Mouse (Mus musculus) lung, embryonic 15.5 days (tissue): Measurements from ENCODE around the gene Rnf44. TPM values are rescaled to one million over a fixed set of nuclear protein-coding genes. Genes with fewer than 3 reads are reported as not detected.

Source experiments
- ATAC-seq: fragments of 200-750 bp; cut with Nextera tagmentation; 2 replicates; pipeline ENCODE4 v1.8.0; 2017; ENCODE audit warnings: moderate number of reproducible peaks, borderline replicate concordance; ENCODE audit not compliant: low FRiP score, low TSS enrichment; ENCODE audit errors: extremely low read depth
- H3K27ac ChIP-seq: fragments of 300-500 bp; sonication (generic); 2 replicates; pipeline ENCODE4 v1.5.1; 2015; ENCODE audit warnings: moderate library complexity, mild to moderate bottlenecking, inconsistent platforms
- H3K27me3 ChIP-seq: fragments of 300-500 bp; sonication (generic); 2 replicates; pipeline ENCODE4 v1.6.1; 2015; ENCODE audit warnings: inconsistent platforms
- H3K36me3 ChIP-seq: fragments of 300-500 bp; sonication (generic); 2 replicates; pipeline ENCODE4 v1.6.1; 2015; ENCODE audit warnings: inconsistent platforms
- H3K4me1 ChIP-seq: fragments of 300-500 bp; sonication (generic); 2 replicates; pipeline ENCODE4 v1.6.1; 2015; ENCODE audit warnings: inconsistent platforms
- H3K4me2 ChIP-seq: fragments of 300-500 bp; sonication (generic); 2 replicates; pipeline ENCODE4 v1.6.1; 2015; ENCODE audit warnings: inconsistent platforms, mild to moderate bottlenecking, moderate library complexity
- H3K4me3 ChIP-seq: fragments of 300-500 bp; sonication (generic); 2 replicates; pipeline ENCODE4 v1.5.1; 2015; ENCODE audit warnings: mild to moderate bottlenecking, inconsistent platforms
- H3K9ac ChIP-seq: fragments of 300-500 bp; sonication (generic); 2 replicates; pipeline ENCODE4 v1.6.1; 2015; ENCODE audit warnings: inconsistent platforms
- H3K9me3 ChIP-seq: fragments of 300-500 bp; sonication (generic); 2 replicates; pipeline ENCODE4 v1.6.1; 2016; ENCODE audit warnings: inconsistent platforms
- WGBS: fragments of 180-500 bp; shearing (Covaris S2); methylation state at CpG from one replicate; pipeline ENCODE4 v1.1.7; 2015; 5-methylcytosine and 5-hydroxymethylcytosine counted together
- polyA plus RNA-seq: library from polyadenylated mRNA; unstranded; fragments of >200 nt; fragmentation: Nextera tagmentation; extraction: Ambion mirVana; gene quantifications from 2 replicates; pipeline ENCODE4 v1.2.1, GENCODE M21; 2015

Rnf44 gene
- polyA plus RNA-seq, 1 experiment from 2014 or later: 52.2 TPM

- 71% methylated on average over 3 of the region's 3 CpGs for WGBS
- Histone ChIP-seq H3K4me3 (no peak overlapping the region), H3K9me3 (no peaks in the 10 kb centered on the region), H3K4me1 (peaks cover 29% of the 10 kb centered on the region), H3K9ac (no peak overlapping the region), H3K27me3 (no peaks in the 10 kb centered on the region), H3K36me3 (peaks cover 49% of the 10 kb centered on the region), H3K4me2 (no peak overlapping the region), H3K27ac (no peak overlapping the region)
- ATAC-seq: no peak
Measured at GRCm38 (mm10) chr13:54684140-54684896, 9.4 kb downstream of the Rnf44 start.

- H3K9ac ChIP-seq: no peak overlapping the region
- H3K27me3 ChIP-seq: no peaks in the 10 kb centered on the region
- H3K4me1 ChIP-seq: peaks cover 20% of the 10 kb centered on the region
- H3K9me3 ChIP-seq: no peaks in the 10 kb centered on the region
- no peak for ATAC-seq
- WGBS: 94% methylated on average over 3 of the region's 3 CpGs
- no peak overlapping the region for H3K4me3 ChIP-seq
- H3K36me3 ChIP-seq: peaks cover 51% of the 10 kb centered on the region
- no peak overlapping the region for H3K4me2 ChIP-seq
- H3K27ac ChIP-seq: no peak overlapping the region
Measured at GRCm38 (mm10) chr13:54683301-54683700, 10.4 kb downstream of the Rnf44 start.

DNA sequence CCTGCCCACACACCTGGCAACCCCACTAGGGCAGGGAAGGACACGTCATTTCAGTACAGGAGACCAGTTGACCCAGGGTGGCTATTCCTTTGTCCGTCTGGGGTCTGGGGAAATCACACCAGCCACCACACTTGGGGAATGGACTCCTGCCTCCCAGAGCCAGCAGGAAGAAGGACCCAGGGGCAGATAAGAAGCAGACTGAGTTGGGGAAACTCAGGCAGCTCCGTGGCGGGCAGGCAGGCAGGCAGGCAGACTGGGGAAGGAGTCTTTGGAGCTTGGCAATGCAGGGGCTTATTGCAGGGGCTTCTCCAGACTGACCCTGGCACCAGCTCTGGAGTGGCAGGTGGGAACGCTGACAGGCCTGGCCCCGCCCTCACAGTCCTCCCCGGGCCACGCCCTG, 12.4 kb downstream of the Rnf44 start:
- WGBS: 86% methylated on average over 6 of the region's 8 CpGs
- H3K36me3 ChIP-seq: peaks cover 51% of the 10 kb centered on the region
- H3K9ac ChIP-seq: no peak overlapping the region
- ATAC-seq: no peak
- H3K27ac ChIP-seq: no peak overlapping the region
- H3K4me2 ChIP-seq: no peak overlapping the region
- H3K4me1 ChIP-seq: peaks cover 15% of the 10 kb centered on the region
- no peaks in the 10 kb centered on the region for H3K9me3 ChIP-seq
- H3K27me3 ChIP-seq: no peaks in the 10 kb centered on the region
- H3K4me3 ChIP-seq: no peak overlapping the region

GRCm38 (mm10) chr13:54680184-54680853, 13.4 kb downstream of the Rnf44 start:
- Histone ChIP-seq H3K36me3 (peaks cover 51% of the 10 kb centered on the region), H3K9ac (no peak overlapping the region), H3K27me3 (no peaks in the 10 kb centered on the region), H3K9me3 (no peaks in the 10 kb centered on the region), H3K4me1 (peaks cover 12% of the 10 kb centered on the region), H3K27ac (no peak overlapping the region), H3K4me2 (no peak overlapping the region), H3K4me3 (no peak overlapping the region)
- 79% methylated on average over 17 of the region's 17 CpGs for WGBS
- peak; percentile 21; the same call in 1 of the 2 replicates for ATAC-seq

DNA sequence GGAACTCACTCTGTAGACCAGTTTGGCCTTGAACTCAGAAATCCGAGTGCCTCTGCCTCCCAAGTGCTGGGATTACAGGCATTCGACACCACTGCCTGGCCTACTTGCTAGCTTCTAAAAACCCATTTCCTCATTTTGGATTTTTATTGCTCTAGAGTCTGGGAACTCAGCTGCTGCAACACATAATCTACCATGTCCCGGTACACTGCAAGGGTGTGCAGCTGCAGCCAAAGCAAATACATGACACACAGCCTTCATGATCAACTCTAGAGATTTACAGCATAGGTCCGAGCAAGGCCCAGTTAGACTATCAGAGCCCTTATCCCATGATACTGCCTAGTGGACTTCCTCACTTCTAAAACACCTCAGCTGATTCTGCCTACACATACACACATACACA, 15.4 kb downstream of the Rnf44 start:
- 76% methylated on average over 4 of the region's 4 CpGs for whole genome bisulfite sequencing
- Histone ChIP-seq H3K27ac (no peak overlapping the region), H3K4me1 (0 out of 2 replicates have a peak, but pooled peaks cover 7% of the 10 kb centered on the region), H3K9me3 (no peaks in the 10 kb centered on the region), H3K4me2 (no peak overlapping the region), H3K36me3 (peaks cover 39% of the 10 kb centered on the region), H3K9ac (no peak overlapping the region), H3K4me3 (no peak overlapping the region), H3K27me3 (no peaks in the 10 kb centered on the region)
- ATAC-seq: no peak

DNA sequence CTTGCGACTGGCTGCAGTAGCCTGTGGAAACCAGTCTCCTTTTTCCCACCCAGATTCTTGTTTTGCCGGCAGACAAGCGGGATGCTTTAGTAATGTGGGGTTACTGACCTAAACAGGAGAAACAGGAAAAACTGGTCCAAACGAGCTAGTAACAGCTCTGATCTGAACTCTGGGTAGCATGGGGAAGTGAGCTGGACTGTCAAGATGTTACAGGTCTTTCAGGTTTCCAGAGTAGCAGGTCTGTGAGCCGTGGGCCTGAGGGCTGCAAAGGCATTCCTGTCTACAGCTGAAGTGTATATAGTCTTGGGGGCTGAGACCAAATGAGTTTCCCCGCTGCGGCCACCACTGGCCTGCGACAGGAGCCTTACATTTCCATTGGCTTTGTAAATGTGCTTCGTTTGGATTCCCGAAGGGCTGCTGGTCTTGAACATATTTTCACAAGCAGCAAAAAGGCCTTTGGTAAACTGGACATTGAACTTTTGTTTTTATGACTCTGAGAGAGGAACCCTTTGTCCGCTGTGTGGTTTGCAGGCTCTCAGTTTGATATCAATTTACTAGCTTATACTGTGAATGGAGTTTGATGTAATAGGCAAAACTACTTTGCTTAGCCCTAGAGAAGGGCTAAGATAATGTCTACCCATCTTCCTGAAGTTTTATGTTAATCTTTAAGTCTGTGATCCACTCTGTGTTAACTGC, 17.7 kb downstream of the Rnf44 start:
- H3K27ac ChIP-seq: no peak overlapping the region
- no peaks in the 10 kb centered on the region for H3K27me3 ChIP-seq
- H3K36me3 ChIP-seq: peaks cover 17% of the 10 kb centered on the region
- H3K4me3 ChIP-seq: no peak overlapping the region
- ATAC-seq: no peak
- no peaks in the 10 kb centered on the region for H3K9me3 ChIP-seq
- H3K4me1 ChIP-seq: 0 out of 2 replicates have a peak, but pooled peaks cover 7% of the 10 kb centered on the region
- no peak overlapping the region for H3K4me2 ChIP-seq
- no peak overlapping the region for H3K9ac ChIP-seq
- WGBS: 44% methylated on average over 11 of the region's 11 CpGs

GRCm38 (mm10) chr13:54670491-54670890, 23.2 kb downstream of the Rnf44 start:
- H3K36me3 ChIP-seq: no peaks in the 10 kb centered on the region
- 56% methylated on average over 2 of the region's 2 CpGs for WGBS
- no peaks in the 10 kb centered on the region for H3K27me3 ChIP-seq
- H3K9me3 ChIP-seq: no peaks in the 10 kb centered on the region
- no peak for ATAC-seq
- no peaks in the 10 kb centered on the region for H3K4me1 ChIP-seq
- no peak overlapping the region for H3K4me2 ChIP-seq
- no peak overlapping the region for H3K4me3 ChIP-seq
- no peak overlapping the region for H3K9ac ChIP-seq
- no peak overlapping the region for H3K27ac ChIP-seq

DNA sequence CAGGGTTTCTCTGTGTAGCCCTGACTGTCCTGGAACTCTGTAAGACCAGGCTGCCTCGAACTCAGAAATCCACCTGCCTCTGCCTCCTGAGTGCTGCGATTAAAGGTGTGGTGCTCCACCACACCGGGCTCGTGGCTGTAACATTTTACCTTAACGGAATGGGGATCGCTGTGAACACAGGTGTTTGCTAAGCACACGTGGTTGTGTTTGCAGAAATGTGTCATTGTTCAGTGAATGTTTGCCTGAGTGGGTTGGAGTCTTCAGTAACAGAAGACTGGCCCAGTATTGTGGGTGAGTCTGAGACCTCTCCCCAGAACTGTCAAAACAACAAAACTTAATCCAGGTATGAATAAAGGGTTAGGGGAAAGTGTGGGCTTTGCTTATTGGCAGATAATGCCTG, 28.6 kb downstream of the Rnf44 start:
- peaks cover 40% of the 10 kb centered on the region for H3K36me3 ChIP-seq
- H3K9me3 ChIP-seq: no peaks in the 10 kb centered on the region
- H3K4me3 ChIP-seq: no peak overlapping the region
- no peak overlapping the region for H3K9ac ChIP-seq
- whole genome bisulfite sequencing: 74% methylated on average over 7 of the region's 7 CpGs
- no peaks in the 10 kb centered on the region for H3K27me3 ChIP-seq
- H3K4me2 ChIP-seq: no peak overlapping the region
- no peak overlapping the region for H3K27ac ChIP-seq
- no peak for ATAC-seq
- no peaks in the 10 kb centered on the region for H3K4me1 ChIP-seq

- Histone ChIP-seq H3K9me3 (no peaks in the 10 kb centered on the region), H3K4me3 (no peak overlapping the region), H3K4me1 (no peaks in the 10 kb centered on the region), H3K27me3 (no peaks in the 10 kb centered on the region), H3K27ac (no peak overlapping the region), H3K4me2 (no peak overlapping the region), H3K36me3 (peaks cover 45% of the 10 kb centered on the region), H3K9ac (no peak overlapping the region)
- ATAC-seq: no peak
- 84% methylated on average over 1 of the region's 1 CpGs for WGBS
Measured at GRCm38 (mm10) chr13:54664509-54664908, 29.2 kb downstream of the Rnf44 start.

- no peak overlapping the region for H3K4me2 ChIP-seq
- no peaks in the 10 kb centered on the region for H3K27me3 ChIP-seq
- 73% methylated on average over 4 of the region's 4 CpGs for WGBS
- H3K4me3 ChIP-seq: no peak overlapping the region
- no peaks in the 10 kb centered on the region for H3K9me3 ChIP-seq
- ATAC-seq: no peak
- no peak overlapping the region for H3K27ac ChIP-seq
- no peaks in the 10 kb centered on the region for H3K4me1 ChIP-seq
- no peak overlapping the region for H3K9ac ChIP-seq
- peaks cover 46% of the 10 kb centered on the region for H3K36me3 ChIP-seq
Measured at GRCm38 (mm10) chr13:54663999-54664398, 29.7 kb downstream of the Rnf44 start.

DNA sequence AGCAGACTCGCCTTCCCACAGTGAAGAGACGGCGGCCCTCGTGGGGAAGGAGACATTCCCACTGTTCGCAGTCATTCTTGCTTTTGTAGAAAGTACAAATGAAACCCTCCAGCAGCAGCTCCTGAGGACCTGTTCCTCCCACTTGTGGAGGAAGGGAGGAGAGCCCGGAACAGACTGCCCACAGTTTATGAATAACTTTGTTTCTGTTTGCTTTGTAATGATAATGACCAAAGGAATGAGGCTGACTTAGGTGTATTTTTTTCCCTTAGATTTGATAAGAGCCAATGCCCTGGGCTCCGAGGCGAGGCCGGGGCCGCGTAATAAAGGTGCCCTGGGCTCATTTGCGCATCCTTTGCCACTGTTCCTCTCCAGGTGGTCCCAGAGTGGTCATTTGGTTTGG, 32.3 kb downstream of the Rnf44 start:
- no peaks in the 10 kb centered on the region for H3K4me1 ChIP-seq
- H3K9ac ChIP-seq: no peak overlapping the region
- H3K4me3 ChIP-seq: no peak overlapping the region
- no peaks in the 10 kb centered on the region for H3K27me3 ChIP-seq
- no peak for ATAC-seq
- H3K27ac ChIP-seq: no peak overlapping the region
- no peak overlapping the region for H3K4me2 ChIP-seq
- 80% methylated on average over 12 of the region's 12 CpGs for WGBS
- H3K9me3 ChIP-seq: no peaks in the 10 kb centered on the region
- H3K36me3 ChIP-seq: peaks cover 70% of the 10 kb centered on the region

DNA sequence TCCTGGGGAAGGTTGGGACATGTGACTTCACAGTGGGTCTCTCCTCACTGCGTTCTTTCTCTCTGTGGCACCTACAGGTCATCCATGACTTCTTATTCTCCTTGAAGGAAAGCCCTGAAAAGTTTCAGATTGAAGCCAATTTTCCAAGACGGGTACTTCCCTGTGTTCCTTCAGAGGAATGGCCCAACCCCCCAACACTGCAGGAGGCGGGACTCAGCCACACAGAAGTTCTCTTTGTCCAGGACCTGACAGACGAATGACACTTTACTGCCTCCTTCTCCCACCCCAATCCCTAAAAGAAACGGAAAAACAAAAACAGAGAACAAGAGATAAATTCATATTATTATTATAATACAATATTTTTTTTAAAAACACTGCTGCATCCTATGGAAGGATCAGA, 32.8 kb downstream of the Rnf44 start:
- WGBS: 58% methylated on average over 5 of the region's 5 CpGs
- peaks cover 75% of the 10 kb centered on the region for H3K36me3 ChIP-seq

More for the DNA sequence above, 32.8 kb downstream of the Rnf44 start:
- no peaks in the 10 kb centered on the region for H3K4me1 ChIP-seq
- H3K4me2 ChIP-seq: no peak overlapping the region
- H3K9ac ChIP-seq: no peak overlapping the region
- no peak overlapping the region for H3K27ac ChIP-seq
- no peak for ATAC-seq
- H3K4me3 ChIP-seq: no peak overlapping the region
- H3K27me3 ChIP-seq: no peaks in the 10 kb centered on the region
- no peaks in the 10 kb centered on the region for H3K9me3 ChIP-seq
